Mouse (Mus musculus) cerebral cortex, adult 2 months (tissue): Measurements from ENCODE around the gene Ddost.

Experiments
- WGBS: fragments of 180-500 bp; shearing (Covaris S2); methylation state at CpG from one replicate; pipeline ENCODE4 v1.1.7; 2018; 5-methylcytosine and 5-hydroxymethylcytosine counted together

Ddost gene

GRCm38 (mm10) chr4:138311595-138311994 is 7.1 kb downstream of the Ddost start:
- WGBS, result 46% methylated on average over 8 of the region's 8 CpGs

- 63% methylated on average over 3 of the region's 3 CpGs for WGBS
Observed at GRCm38 (mm10) chr4:138312105-138312504, 7.6 kb downstream of the Ddost start.

- WGBS, result 77% methylated on average over 11 of the region's 11 CpGs
Observed at GRCm38 (mm10) chr4:138313021-138313420, 8.5 kb downstream of the Ddost start.

- 47% methylated on average over 4 of the region's 4 CpGs for WGBS
Observed at GRCm38 (mm10) chr4:138313795-138314194, 9.3 kb downstream of the Ddost start.

DNA sequence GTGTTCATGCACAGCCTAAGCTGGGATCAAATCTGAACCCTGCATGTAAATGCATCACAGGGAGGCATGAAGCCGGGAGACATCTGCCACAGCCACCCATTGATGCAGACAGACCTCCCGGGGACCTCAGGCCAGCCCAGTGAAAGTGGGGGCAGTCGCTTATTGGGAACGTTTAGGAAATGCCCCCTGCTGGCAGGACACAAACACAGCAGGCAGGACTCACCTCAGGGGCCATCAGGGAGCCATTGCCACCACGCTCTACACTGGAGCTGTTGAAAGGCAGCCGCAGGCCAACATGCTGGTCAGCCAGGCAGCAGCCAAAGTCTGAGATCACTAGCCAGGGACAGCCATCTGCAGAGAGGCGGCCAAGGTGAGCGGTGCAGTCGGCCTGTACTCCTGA is 11.3 kb downstream of the Ddost start:
- 67% methylated on average over 9 of the region's 9 CpGs for WGBS

DNA sequence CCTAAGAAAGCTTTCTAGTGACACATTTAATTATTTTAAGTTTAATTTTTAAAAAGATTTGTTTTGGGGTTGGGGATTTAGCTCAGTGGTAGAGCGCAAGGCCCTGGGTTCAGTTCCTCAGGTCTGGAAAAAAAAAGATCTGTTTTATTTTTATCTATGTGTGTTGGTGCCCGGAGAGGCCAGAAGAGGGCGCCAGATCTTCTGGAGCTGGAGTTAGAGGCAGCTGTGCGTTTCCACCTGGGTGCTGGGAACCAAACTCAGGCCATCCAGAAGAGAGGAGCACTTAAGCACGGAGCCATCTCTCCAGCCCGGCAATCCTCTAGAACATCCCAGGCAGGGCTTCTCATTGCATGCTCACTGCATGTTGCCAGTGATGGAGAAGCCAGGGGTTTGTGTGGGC is 11.8 kb downstream of the Ddost start:
- 93% methylated on average over 6 of the region's 6 CpGs for WGBS

DNA sequence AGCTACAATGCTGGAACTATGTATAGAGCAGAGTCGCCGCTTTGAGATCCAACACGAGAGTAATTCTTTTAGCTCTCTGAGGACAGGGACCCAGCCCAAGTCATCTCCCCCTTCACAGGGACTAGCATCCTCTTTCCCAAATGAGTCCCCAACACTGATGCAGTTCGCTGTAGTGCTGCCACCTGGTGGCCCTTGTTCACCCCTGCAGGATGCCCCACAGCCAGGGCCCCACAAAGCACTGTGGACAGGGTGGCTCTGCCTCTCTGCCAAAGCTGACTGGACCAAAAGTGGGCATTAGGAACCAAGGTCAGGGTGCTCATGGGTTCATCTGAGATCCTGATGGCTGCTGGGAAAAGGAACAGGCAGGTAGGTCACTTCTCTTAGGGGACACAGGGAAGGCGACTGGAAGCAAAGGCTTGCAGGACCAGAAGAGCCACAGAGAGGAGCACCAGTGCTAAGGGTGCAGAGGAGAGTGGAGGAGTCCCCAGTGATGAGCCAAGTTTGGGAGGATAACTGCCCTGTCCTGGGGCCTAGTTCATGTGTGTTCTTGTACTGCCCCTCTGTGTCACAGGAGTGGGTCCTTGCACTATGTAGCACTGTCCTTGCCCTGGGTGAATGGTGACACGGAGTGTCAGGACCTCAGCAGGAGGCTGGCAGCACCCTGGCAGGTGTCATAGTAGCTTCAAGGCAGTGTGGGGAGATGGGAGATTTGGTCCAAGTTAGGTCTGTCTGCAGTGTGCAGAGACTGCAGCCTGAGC is 14.2 kb downstream of the Ddost start:
- WGBS, result 43% methylated on average over 6 of the region's 6 CpGs

- WGBS, result 24% methylated on average over 10 of the region's 10 CpGs
Observed at GRCm38 (mm10) chr4:138319508-138319907, 15.0 kb downstream of the Ddost start.

DNA sequence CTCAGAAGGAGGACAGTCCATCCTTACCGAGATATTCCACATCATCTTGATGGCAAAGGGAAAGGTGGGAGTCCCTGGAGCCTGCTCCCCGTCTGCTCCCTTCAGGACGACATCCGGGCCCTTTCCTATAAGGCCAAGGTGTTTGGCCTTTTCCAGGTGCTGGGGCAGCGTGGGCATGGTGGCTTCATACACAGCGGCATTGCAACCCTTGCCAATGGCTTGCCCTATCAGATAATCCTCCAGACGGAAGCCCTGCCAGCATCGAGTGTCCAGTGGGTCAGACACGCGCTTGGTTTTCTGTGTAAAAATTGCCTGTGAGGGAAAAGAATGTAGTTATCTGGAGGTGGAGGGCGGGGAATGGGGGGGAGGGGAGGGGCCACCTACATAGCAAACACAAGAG is 16.2 kb downstream of the Ddost start:
- 85% methylated on average over 11 of the region's 11 CpGs for WGBS

DNA sequence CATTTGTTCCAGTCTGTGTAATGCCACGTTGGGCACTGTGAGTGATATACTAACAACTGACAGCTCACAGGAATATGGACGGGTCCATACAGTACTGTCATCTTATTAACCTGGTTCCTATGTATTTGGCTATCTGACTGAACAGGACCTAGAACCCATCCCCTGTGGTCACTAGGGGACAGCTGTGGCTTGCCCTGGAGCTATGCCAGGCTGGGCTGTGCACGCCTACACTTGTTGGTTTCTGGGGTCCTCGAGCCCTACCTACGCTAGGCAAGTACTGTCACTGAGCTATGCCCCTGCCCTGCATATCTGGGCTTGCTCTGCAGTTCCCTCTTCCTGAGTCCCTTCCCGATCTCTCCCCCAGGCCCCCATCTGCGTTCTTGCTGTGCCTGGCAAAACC is 17.0 kb downstream of the Ddost start:
- WGBS, result 76% methylated on average over 7 of the region's 7 CpGs

- 22% methylated on average over 4 of the region's 4 CpGs for WGBS
Observed at GRCm38 (mm10) chr4:138322692-138323091, 18.2 kb downstream of the Ddost start.

DNA sequence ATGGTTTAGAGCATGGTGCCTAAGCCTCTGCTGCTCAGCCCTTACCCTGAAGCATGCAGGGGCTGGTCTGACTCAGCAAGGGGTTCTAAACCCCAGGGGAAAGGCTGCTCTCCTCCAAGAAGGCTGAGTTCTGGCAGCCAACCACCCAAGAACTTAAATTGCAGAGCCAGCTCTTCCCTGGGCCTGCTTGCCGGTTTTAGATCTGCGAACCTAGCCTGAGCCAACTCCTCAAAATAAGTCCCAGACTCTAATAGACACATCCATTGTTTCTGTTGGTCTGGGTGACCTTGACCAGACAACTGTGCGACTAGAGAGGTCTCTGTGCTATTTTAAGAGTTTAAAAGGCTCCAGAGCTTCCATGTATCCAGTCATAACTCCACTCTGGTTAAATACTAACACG is 19.2 kb downstream of the Ddost start:
- 10% methylated on average over 4 of the region's 4 CpGs for WGBS

DNA sequence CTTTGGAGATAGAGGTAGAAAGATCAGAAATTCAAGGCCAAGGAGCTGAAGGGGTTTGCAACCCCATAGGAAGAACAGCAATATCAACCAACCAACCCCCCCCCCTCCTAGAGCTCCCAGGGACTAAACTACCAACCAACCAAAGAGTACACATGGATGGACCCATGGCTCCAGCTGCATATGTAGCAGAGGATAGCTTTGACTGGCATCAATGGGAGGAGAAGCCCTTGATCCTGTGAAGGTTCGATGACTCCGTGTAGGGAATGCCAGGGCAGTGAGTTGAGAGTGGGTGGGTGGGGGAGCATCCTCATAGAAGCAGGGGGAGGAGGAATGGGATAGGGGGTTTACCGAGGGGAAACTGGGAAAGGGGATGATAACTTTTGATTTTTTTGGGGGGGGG is 19.9 kb downstream of the Ddost start:
- WGBS, result 70% methylated on average over 3 of the region's 3 CpGs

GRCm38 (mm10) chr4:138325466-138326076 is 21.0 kb downstream of the Ddost start:
- WGBS, result under 1% methylated on average over 45 of the region's 45 CpGs

DNA sequence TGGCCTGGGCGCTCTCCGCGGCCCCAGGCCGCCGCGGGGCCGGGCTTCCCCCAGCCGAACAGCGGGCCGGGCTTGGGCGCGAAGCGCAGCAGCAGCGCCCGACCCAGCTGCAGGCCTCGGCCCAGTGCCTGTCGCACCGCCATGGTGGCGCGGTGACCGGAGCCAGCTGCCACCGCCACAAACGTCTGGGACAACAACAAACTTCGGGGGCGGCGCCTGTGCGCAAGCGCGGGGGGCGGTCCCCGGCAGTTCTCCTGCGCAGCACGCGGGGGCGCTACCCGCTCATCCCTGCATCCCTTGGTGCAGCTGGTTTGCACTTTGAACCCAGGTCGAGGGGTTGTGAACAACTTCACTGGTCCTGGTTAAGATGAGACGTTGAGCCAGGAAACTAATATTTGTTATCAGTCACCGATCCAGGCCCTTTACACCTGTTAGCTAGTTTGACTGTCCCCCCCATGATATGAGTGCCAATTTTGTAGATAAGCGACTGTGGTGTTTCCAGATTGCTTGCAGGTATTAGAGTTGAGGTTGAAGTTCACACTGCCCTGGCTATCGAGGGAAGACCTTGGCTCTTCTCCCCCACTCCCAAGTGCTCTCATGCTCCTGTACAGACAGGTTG is 21.7 kb downstream of the Ddost start, which contains the start of gene Pink1:
TSS of gene Pink1 (minus strand) at position 231 of the 619 bp plus-strand sequence.
- WGBS, result 3% methylated on average over 41 of the region's 41 CpGs

GRCm38 (mm10) chr4:138327155-138327554 is 22.6 kb downstream of the Ddost start:
- WGBS, result 63% methylated on average over 9 of the region's 12 CpGs

DNA sequence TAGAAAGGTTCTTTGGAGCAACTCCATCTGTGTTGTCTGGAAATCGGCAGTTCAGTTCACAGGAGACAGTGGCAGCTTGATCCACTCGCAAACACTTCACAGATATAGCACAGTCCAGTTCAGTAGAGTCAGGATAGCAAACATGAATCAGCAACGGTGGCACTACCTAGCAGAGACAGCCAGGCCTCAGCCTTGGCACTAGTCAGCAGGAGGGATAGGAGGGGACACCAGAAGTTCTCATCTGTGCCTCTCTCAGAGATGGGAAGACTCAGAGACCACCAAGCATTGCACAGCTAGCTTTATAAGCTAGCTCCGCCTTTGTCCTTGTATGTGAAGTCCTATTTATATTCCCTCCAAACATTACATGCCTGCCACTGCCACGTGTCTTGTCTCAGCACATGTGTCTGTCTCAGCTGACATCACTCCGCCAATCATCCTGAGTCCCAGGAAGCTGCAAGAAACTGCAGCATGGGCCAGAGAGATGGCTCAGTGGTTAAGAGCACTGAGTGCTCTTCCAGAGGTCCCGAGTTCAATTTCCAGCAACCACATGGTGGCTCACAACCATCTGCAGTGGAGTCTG is 23.5 kb downstream of the Ddost start:
- 64% methylated on average over 7 of the region's 7 CpGs for WGBS

DNA sequence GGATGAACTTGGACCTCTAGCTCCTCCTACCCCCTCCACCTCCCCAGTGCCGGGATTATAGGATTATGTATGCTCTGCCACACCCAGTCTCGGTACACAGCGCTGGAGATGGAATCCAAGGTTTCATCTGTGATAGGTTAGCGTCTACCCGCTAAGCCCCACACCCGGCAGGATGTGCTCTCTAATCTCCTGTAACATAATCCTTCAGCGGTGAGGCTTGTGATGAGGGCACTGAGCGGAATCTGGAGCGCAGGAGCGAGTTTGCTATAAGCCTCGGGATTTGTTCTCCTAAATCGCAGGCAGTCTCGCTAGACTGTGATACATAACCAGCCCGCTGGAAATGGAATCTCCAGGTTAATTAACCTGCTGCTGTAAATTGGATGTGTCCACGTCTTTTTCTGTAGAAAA is 25.7 kb downstream of the Ddost start:
- 22% methylated on average over 15 of the region's 15 CpGs for WGBS

- WGBS, result 76% methylated on average over 9 of the region's 9 CpGs
Observed at GRCm38 (mm10) chr4:138331647-138332046, 27.1 kb downstream of the Ddost start.

GRCm38 (mm10) chr4:138333135-138333534 is 28.6 kb downstream of the Ddost start:
- 93% methylated on average over 4 of the region's 4 CpGs for WGBS

DNA sequence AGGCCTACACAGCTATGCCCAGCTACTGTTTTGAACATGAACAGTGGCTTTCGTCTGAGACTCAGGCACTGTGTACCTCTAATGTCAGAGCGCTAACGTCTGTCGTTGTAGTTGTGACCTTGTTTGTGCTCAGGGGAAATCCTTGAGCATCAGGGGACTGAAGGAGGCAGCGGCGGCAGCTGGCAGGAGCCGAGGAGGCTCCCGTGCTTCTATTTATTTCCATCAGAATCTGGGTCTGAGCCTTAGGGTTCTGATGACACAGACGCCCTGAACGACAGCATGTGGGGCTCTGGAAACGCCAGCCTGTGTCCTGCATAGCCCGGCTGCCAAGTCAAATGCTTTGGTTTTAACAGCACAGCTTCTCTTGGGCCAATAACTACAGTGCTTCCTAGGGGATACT is 30.5 kb downstream of the Ddost start:
- 77% methylated on average over 12 of the region's 12 CpGs for WGBS

- 85% methylated on average over 6 of the region's 6 CpGs for WGBS
Observed at GRCm38 (mm10) chr4:138335648-138336047, 31.1 kb downstream of the Ddost start.

DNA sequence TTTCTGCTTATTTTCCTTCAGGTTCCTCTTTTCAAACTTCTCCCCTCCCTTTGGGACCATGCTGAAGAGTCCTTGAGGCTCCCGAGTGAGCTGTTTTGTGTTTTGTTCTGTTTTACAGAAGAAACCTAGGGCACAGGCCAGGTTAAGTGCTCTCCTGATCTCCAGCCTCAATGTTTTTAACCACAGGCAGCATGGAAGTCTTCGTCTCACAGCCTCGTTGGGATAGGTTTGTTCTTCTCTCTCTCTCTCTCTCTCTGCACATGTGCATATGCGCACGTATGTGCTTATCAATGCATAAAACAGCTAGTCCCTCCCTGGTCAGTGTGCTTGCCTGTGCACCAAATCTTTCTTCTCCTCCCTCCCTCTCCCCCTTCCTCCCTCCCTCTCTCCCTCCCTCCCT is 32.3 kb downstream of the Ddost start:
- WGBS, result 90% methylated on average over 5 of the region's 5 CpGs
